Mouse (Mus musculus): Measurements from ENCODE around the gene Cenpl. TPM values are rescaled to one million over a fixed set of nuclear protein-coding genes. Genes with fewer than 3 reads are reported as not detected.

Cenpl gene
- polyA plus RNA-seq, 1 experiment from 2014 or later, result 34.7 TPM

DNA sequence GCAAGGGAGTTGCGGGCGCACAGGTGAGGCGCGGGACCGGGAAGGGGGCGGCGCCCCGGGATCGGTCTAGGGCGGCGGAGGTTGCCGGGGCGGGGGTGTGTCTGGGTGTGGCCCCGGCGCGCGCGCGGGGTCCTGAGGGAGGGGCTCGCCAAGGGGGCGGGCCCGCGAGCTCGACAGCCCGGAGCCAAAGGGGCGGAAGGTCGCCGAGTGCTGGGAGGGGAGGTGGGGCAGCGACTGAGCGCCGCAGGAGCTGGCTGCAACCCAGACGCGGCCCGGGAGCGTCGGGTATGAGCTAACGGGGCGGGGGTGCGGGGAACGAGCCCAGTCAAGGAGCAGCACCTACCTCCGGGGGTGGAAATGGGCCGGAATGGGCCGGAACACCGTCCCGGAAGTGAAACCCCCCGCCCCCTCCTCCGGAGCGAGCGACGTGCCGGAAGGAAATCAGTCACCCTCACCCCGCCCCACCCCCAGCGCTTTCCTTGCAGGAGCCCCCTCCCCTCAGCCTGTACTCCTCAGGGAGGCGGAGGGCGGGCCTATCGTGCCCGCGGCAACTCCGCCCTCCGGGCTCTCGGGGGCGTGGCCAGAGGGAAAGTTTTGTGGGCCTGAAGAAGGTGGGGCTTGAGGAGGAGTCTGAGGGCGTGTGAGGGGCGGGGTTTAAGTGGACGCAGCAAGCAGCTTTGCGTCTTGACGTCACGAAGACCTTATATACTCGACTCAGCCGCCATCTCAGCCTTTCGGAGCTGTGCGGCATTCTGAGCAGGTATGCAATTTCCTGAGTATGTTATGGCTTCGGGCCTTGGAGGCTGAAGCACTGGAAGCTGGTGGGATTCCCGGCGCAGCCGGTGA is 35.9 kb upstream of the Cenpl start, which contains the start of gene Zbtb37:
Zbtb37 (minus strand) TSS at position 415 of the 846 bp plus-strand sequence.
- ATAC-seq (replicated peaks; ENCODE audit: low FRiP score) (peak; percentile 78), DNase-seq (ENCODE audit: low spot score) (peak; percentile 99)
- Histone ChIP-seq H3K27me3 (replicated peaks; ENCODE audit: control insufficient read depth, insufficient read depth, low read length) (no peaks in the 10 kb centered on the region), H3K4me3 (ENCODE audit: low read depth, low read length) (peak within 1 kb of the TSS; percentile 91), H3K4me2 (peak within 1 kb of the TSS; percentile 77), H3K9me3 (ENCODE audit: control insufficient read depth, low read length) (no peaks in the 10 kb centered on the region), H3K36me3 (ENCODE audit: control insufficient read depth, insufficient read depth, low read length) (peaks cover 36% of the 10 kb centered on the region), H3K9ac (ENCODE audit: low read depth, low read length) (peak within 1 kb of the TSS; percentile 100), H3K4me1 (replicated peaks; ENCODE audit: control insufficient read depth, insufficient read depth, low read length) (peaks cover 5% of the 10 kb centered on the region), H3K27ac (ENCODE audit: low read depth, low read length) (peak within 1 kb of the TSS; percentile 99)
- WGBS, result under 1% methylated on average over 73 of the region's 76 CpGs

DNA sequence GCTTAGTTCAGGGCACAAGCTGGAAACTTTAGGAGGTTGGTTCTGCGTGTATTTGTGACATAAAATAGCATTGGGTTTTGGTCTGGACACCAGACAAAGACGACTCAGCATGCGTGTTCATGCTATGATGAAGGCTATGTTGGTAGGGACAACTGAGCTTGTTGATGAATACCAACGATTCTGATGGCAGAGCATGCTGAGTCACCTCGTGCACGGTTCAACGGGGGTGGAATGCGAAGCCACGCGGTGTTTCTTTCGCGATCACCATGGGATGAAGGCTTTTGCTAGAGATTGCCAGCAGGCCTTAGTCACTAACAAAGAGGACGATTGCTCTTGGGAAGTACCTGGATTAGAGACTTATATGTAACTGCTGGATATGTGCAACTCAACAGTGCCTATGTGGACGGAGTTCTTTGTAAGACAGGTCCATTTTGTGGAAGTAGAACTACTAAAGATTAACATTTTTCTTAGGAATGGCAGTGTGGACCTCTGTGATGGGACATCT is 35.2 kb upstream of the Cenpl start:
- peak; percentile 2; the same call in 1 of the 2 replicates for ATAC-seq (replicated peaks; ENCODE audit: low FRiP score)
- Histone ChIP-seq H3K9me3 (ENCODE audit: control insufficient read depth, low read length) (no peaks in the 10 kb centered on the region), H3K4me2 (peak overlapping the region; percentile 75), H3K4me3 (ENCODE audit: low read depth, low read length) (peak overlapping the region; percentile 91), H3K27ac (ENCODE audit: low read depth, low read length) (peak overlapping the region; percentile 99), H3K9ac (ENCODE audit: low read depth, low read length) (peak overlapping the region; percentile 100), H3K4me1 (replicated peaks; ENCODE audit: control insufficient read depth, insufficient read depth, low read length) (peaks cover 5% of the 10 kb centered on the region), H3K36me3 (ENCODE audit: control insufficient read depth, insufficient read depth, low read length) (peaks cover 34% of the 10 kb centered on the region), H3K27me3 (replicated peaks; ENCODE audit: control insufficient read depth, insufficient read depth, low read length) (no peaks in the 10 kb centered on the region)
- DNase-seq (ENCODE audit: low spot score), result peak; percentile 55
- under 1% methylated on average over 14 of the region's 14 CpGs for WGBS

DNA sequence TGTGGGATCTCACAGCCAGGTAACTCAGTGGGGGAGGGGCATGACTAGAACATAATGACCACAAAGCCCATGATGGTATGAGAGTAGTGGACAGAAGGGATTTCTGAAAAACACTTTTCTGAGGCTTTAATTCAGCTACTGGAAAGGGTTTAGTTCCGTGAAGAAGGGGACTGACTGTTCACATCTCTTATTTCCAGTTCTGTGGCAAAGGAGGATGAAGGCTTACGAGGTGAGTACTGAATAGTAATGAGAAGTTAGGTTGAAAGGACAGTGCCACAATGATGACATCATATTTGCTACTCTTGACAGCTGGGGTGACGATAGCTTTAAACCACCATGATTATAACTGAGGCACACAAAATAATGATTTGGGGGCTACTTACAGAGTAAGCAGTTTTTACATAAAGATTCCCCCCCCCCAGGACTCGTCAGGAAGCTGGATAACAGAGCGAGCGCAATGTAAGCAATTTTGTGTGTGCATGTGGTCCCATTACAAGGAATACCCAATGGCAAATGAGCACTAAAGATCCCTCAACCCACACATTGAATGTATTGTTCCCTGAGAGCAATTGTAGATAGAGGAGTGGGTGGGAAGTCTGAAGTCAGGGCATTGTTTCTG is 34.6 kb upstream of the Cenpl start:
- no peaks in the 10 kb centered on the region for H3K27me3 ChIP-seq (replicated peaks; ENCODE audit: control insufficient read depth, insufficient read depth, low read length)
- H3K4me2 ChIP-seq, result peak overlapping the region; percentile 75
- no peaks in the 10 kb centered on the region for H3K9me3 ChIP-seq (ENCODE audit: control insufficient read depth, low read length)
- H3K27ac ChIP-seq (ENCODE audit: low read depth, low read length), result peak overlapping the region; percentile 99
- under 1% methylated on average over 6 of the region's 6 CpGs for WGBS
- peak overlapping the region; percentile 91 for H3K4me3 ChIP-seq (ENCODE audit: low read depth, low read length)
- H3K36me3 ChIP-seq (ENCODE audit: control insufficient read depth, insufficient read depth, low read length), result peaks cover 33% of the 10 kb centered on the region
- ATAC-seq (replicated peaks; ENCODE audit: low FRiP score) (no peak), DNase-seq (ENCODE audit: low spot score) (no peak)
- peak overlapping the region; percentile 100 for H3K9ac ChIP-seq (ENCODE audit: low read depth, low read length)
- peaks cover 5% of the 10 kb centered on the region for H3K4me1 ChIP-seq (replicated peaks; ENCODE audit: control insufficient read depth, insufficient read depth, low read length)

DNA sequence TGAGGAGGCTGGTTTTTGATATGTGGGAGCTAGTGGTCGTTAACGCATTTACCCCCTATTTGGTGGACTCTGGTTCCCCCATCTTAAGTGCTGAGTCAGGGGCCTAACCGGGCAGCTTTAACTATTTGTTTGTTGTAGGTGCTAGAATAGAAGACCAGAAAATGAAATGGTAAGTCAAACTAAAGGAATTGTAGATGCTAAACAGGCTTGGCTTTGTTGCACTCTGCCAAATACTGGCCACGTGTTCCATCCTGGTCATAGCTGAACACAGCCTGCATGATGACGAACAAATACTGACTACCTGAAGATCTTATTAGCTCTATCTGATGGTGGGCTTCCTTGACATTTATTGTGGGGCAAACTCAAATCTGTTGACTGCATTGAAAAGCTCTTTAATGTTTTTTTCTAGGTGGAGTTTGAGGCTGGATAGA is 34.1 kb upstream of the Cenpl start:
- Histone ChIP-seq H3K27me3 (replicated peaks; ENCODE audit: control insufficient read depth, insufficient read depth, low read length) (no peaks in the 10 kb centered on the region), H3K4me3 (ENCODE audit: low read depth, low read length) (peak overlapping the region; percentile 91), H3K9me3 (ENCODE audit: control insufficient read depth, low read length) (no peaks in the 10 kb centered on the region), H3K4me2 (peak overlapping the region; percentile 75), H3K36me3 (ENCODE audit: control insufficient read depth, insufficient read depth, low read length) (peaks cover 33% of the 10 kb centered on the region), H3K27ac (ENCODE audit: low read depth, low read length) (peak overlapping the region; percentile 99), H3K9ac (ENCODE audit: low read depth, low read length) (peak overlapping the region; percentile 100), H3K4me1 (replicated peaks; ENCODE audit: control insufficient read depth, insufficient read depth, low read length) (peaks cover 5% of the 10 kb centered on the region)
- ATAC-seq (replicated peaks; ENCODE audit: low FRiP score) (no peak), DNase-seq (ENCODE audit: low spot score) (peak; percentile 50)
- WGBS, result 0% methylated on average over 5 of the region's 5 CpGs

DNA sequence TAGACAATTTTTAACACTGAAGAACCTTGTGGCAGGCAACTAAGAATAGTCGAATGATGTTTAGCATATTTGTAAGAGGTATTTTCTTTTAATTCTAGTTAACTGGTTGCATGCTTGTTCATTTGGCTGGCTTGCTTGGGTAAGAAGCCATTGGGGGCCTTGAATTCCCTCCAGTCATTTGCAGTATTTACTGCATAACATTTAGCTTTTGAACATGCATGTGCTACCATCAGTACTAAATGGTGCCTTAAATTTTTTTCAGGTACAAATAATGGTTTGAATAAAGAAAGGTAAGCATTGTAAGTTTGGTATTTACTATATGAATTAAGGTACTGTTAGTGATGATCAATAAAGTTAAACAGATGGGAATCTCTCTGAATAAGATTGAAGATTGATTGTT is 33.5 kb upstream of the Cenpl start:
- no peak for DNase-seq (ENCODE audit: low spot score)

DNA sequence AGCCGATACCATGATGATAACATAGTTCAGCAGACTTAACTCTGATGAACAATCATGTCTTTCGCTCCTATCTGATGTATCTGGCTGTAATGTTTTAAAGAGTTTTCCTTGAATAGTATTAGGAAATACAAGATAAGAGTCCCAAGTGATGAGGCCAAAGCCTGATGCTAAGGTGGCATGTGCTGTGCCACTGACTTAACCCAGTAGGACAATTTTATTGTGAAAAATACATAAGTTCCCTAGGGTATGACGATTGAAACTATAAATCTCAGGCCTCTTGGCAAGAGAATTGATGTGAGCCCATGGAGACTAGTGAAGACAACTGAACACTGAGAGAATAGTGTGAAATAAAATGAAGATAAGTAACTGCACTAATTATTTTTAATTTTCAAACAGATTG is 32.9 kb upstream of the Cenpl start:
- Histone ChIP-seq H3K36me3 (ENCODE audit: control insufficient read depth, insufficient read depth, low read length) (peaks cover 30% of the 10 kb centered on the region), H3K4me2 (peak overlapping the region; percentile 75), H3K27me3 (replicated peaks; ENCODE audit: control insufficient read depth, insufficient read depth, low read length) (no peaks in the 10 kb centered on the region), H3K27ac (ENCODE audit: low read depth, low read length) (peak overlapping the region; percentile 99), H3K9me3 (ENCODE audit: control insufficient read depth, low read length) (no peaks in the 10 kb centered on the region), H3K4me3 (ENCODE audit: low read depth, low read length) (peak overlapping the region; percentile 91), H3K4me1 (replicated peaks; ENCODE audit: control insufficient read depth, insufficient read depth, low read length) (peaks cover 5% of the 10 kb centered on the region), H3K9ac (ENCODE audit: low read depth, low read length) (peak overlapping the region; percentile 85)
- no peak for ATAC-seq (replicated peaks; ENCODE audit: low FRiP score)
- WGBS, result 17% methylated on average over 3 of the region's 3 CpGs
- DNase-seq (ENCODE audit: low spot score), result no peak

More for the DNA sequence above, 33.5 kb upstream of the Cenpl start:
- Histone ChIP-seq H3K27me3 (replicated peaks; ENCODE audit: control insufficient read depth, insufficient read depth, low read length) (no peaks in the 10 kb centered on the region), H3K36me3 (ENCODE audit: control insufficient read depth, insufficient read depth, low read length) (peaks cover 30% of the 10 kb centered on the region), H3K9me3 (ENCODE audit: control insufficient read depth, low read length) (no peaks in the 10 kb centered on the region), H3K4me2 (peak overlapping the region; percentile 75), H3K4me3 (ENCODE audit: low read depth, low read length) (peak overlapping the region; percentile 91), H3K27ac (ENCODE audit: low read depth, low read length) (peak overlapping the region; percentile 99), H3K4me1 (replicated peaks; ENCODE audit: control insufficient read depth, insufficient read depth, low read length) (peaks cover 5% of the 10 kb centered on the region), H3K9ac (ENCODE audit: low read depth, low read length) (peak overlapping the region; percentile 100)
- WGBS, result 2% methylated on average over 1 of the region's 1 CpGs
- no peak for ATAC-seq (replicated peaks; ENCODE audit: low FRiP score)

DNA sequence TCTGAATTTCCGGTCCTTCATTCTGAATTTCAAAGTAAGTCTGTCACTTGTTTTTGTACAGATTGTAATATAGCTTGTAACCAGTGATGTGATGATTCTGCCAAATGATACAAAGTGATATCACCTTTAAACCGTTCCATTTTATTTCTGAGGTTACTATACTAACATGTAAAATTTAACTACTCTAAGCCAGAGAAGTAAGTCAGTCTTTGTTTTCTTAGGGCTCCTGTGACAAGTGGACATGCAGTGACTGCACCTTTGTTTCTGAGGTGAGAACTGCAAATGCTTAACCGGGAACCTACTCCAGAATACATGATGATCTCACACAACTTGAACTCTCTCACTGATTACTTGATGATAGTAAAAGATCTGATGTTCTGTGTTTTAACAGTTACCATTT is 32.5 kb upstream of the Cenpl start:
- Histone ChIP-seq H3K4me2 (peak overlapping the region; percentile 75), H3K27me3 (replicated peaks; ENCODE audit: control insufficient read depth, insufficient read depth, low read length) (no peaks in the 10 kb centered on the region), H3K4me3 (ENCODE audit: low read depth, low read length) (peak overlapping the region; percentile 91), H3K36me3 (ENCODE audit: control insufficient read depth, insufficient read depth, low read length) (peaks cover 30% of the 10 kb centered on the region), H3K9me3 (ENCODE audit: control insufficient read depth, low read length) (no peaks in the 10 kb centered on the region), H3K4me1 (replicated peaks; ENCODE audit: control insufficient read depth, insufficient read depth, low read length) (peaks cover 5% of the 10 kb centered on the region; the same call in 1 of the 2 replicates), H3K27ac (ENCODE audit: low read depth, low read length) (peak overlapping the region; percentile 99), H3K9ac (ENCODE audit: low read depth, low read length) (peak overlapping the region; percentile 85)
- 25% methylated on average over 3 of the region's 3 CpGs for WGBS
- ATAC-seq (replicated peaks; ENCODE audit: low FRiP score) (no peak), DNase-seq (ENCODE audit: low spot score) (no peak)

DNA sequence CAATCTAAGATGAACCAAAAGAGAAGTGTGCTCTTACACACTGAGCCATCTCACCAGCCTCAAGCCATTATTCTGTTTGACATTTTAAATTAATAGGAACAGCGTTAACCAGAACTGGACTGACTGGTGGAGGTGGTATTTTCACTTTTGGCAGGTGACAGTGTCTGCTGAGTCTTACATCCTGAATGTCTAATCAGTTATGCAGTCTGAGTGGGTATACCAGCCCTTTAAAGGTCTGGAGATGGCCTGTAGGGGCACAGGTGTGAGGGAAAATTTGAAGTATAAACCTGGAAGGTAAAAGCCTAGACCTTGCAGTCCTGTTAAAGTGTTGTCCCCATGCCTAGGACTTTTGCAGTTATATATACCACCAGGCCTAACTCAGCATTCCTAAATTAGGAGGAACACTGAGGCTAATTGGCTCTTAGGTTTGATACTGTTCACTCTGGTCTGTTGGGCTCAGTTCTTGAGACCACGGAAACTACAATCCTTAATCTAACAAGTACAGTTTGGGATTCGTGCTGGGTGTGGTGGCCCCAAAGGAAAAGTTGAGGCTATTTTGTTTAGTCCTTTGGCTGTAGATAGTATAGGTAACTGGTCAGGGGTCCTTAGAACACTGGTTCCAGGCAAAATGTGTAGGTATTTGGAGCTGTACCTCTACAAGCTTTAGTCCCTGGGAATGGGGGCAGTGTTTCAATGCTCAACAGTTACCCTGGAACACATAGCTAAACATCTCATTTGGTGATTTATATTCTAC is 31.4 kb upstream of the Cenpl start:
- 5% methylated on average over 3 of the region's 3 CpGs for WGBS
- peak overlapping the region; percentile 99 for H3K27ac ChIP-seq (ENCODE audit: low read depth, low read length)
- 0 out of 2 replicates have a peak overlapping the region, but pooled peaks have one; percentile 14 for H3K4me2 ChIP-seq
- DNase-seq (ENCODE audit: low spot score), result peak; percentile 64
- H3K27me3 ChIP-seq (replicated peaks; ENCODE audit: control insufficient read depth, insufficient read depth, low read length), result no peaks in the 10 kb centered on the region
- no peaks in the 10 kb centered on the region for H3K9me3 ChIP-seq (ENCODE audit: control insufficient read depth, low read length)
- peak overlapping the region; percentile 8; the same call in 1 of the 2 replicates for H3K9ac ChIP-seq (ENCODE audit: low read depth, low read length)
- ATAC-seq (replicated peaks; ENCODE audit: low FRiP score), result peak; percentile 53
- H3K4me1 ChIP-seq (replicated peaks; ENCODE audit: control insufficient read depth, insufficient read depth, low read length), result 0 out of 2 replicates have a peak, but pooled peaks cover 2% of the 10 kb centered on the region
- peaks cover 32% of the 10 kb centered on the region for H3K36me3 ChIP-seq (ENCODE audit: control insufficient read depth, insufficient read depth, low read length)
- peak overlapping the region; percentile 21; the same call in 1 of the 2 replicates for H3K4me3 ChIP-seq (ENCODE audit: low read depth, low read length)
